Mouse (Mus musculus) thymus, adult 2 months (tissue): ENCODE measurements around the gene Mia.

Source experiments
- CTCF ChIP-seq: fragments of 200-500 bp; IDR thresholded peaks from 2 replicates; pipeline ENCODE4 v1.5.1; 2012; ENCODE audit warnings: mild to moderate bottlenecking, control low read depth, low read length, moderate library complexity, borderline replicate concordance; ENCODE audit not compliant: control insufficient read depth, poor library complexity, insufficient read depth; ENCODE audit errors: extremely low read depth
- POLR2A ChIP-seq: fragments of 200-500 bp; IDR thresholded peaks from 2 replicates; pipeline ENCODE4 v1.6.1; 2012; ENCODE audit warnings: mild to moderate bottlenecking, low read length, control low read depth, moderate library complexity; ENCODE audit not compliant: control insufficient read depth, poor library complexity, insufficient read depth; ENCODE audit errors: extremely low read depth

GRCm38 (mm10) chr7:27165007-27165655, 15.8 kb downstream of the Mia start:
- no peak for TF ChIP-seq CTCF
- TF ChIP-seq POLR2A, result no peak
